Mouse (Mus musculus) embryonic fibroblast, embryonic 13.5 days (primary cell): ENCODE data around the gene Gm49355.

ENCODE experiments used
- CTCF ChIP-seq: IDR thresholded peaks from 2 replicates; pipeline ENCODE4 v1.5.1; 2011; ENCODE audit warnings: mild to moderate bottlenecking, control low read depth, low read length, moderate library complexity, borderline replicate concordance; ENCODE audit not compliant: insufficient read depth
- POLR2A ChIP-seq: IDR thresholded peaks from 2 replicates; pipeline ENCODE4 v1.6.1; 2011; ENCODE audit warnings: low read depth, mild to moderate bottlenecking, control low read depth, low read length, moderate library complexity

GRCm38 (mm10) chr14:12300677-12301076 is 16.9 kb downstream of the Gm49355 start:
- TF ChIP-seq CTCF (no peak), POLR2A (no peak)
